Mouse (Mus musculus): ENCODE data around the gene Slc25a17.
A peak's percentile ranks its signal among the peaks of the same experiment; 100 is the strongest.

The Slc25a17 gene

DNA sequence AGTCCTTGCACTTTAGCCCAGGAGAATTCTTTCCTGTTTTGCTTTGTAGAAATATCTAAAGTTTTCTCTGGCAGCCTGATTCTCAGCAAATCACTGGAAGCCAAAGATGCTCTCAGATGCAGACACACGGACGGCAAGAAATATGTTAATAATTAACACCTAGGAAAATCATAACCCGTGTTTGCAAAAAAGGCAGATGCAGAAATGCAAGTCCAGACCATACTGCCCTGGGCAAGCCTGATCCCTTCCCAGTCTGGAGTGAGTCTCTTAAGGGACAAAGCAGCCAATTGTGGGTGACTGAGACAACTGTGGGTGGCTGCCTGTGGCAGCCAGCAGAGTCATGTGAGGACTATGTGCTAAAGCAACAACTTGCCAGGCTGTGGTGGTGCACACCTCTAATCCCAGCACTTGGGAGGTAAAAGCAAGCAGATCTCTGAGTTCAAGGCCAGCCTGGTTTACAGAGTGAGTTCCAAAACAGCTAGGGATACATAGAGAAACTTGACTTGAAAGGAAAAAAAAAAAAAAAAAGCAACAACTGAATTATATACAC is 60.0 kb downstream of the Slc25a17 start:
- no peak for DNase-seq

GRCm38 (mm10) chr15:81299549-81299948 is 61.1 kb downstream of the Slc25a17 start:
- no peak for DNase-seq

DNA sequence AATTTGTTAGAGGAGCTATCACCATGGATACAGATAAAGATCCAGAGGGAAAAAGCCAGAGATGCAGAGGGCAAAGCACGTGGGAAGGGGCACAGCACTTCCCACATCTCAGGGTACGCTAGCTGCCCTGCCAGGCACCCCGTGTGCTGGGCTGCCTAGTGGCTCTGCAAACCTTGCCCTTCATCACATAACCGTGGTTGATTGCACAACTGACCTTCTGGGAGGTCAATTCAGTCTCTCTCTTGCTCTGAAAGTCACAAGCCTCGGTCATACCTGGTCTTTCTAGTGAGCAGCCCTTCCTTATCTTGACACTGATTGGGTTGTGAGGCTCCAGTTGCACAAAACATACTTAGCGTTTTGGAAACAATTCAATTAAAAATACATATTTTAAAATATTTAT is 62.4 kb downstream of the Slc25a17 start:
- DNase-seq: no peak

- no peak for DNase-seq
Observed at GRCm38 (mm10) chr15:81297543-81297942, 63.1 kb downstream of the Slc25a17 start.

DNA sequence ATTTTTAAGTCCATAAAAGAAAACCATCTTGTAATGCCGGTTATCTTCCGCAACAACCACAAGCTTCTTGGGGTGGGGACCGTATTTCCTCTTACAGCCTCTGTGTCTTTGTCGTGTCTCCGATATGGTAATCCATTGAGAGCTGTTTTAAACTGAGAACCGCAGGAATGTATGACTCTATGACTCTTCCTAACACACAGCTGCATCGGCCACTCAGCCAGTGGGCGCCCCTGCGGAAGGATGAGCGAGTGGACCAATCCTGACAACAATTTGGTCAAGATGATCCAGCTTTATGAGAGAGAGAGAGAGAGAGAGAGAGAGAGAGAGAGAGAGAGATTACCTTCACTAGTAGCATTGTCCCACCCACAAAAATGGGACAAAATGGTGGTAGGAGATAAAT is 65.7 kb downstream of the Slc25a17 start:
- DNase-seq: no peak

DNA sequence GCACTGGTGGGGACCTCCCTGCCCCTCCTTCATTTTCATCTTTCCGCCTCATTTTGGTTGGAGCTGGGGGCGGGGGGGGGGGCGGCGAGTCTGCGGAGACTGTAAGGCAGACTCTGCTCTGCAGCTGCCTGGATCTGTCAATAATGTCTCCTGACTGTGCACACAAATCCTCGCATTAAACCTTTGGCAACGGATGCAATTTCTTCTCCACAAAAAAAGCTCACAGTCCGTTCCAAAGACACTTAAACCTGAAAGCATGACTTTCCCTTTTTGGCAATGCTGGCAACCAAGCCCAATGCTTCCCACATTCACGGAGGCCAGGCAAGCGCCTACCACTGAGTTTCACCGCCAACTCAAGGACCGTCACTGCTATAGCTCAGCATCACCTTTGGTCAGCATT is 66.2 kb downstream of the Slc25a17 start:
- no peak for DNase-seq

DNA sequence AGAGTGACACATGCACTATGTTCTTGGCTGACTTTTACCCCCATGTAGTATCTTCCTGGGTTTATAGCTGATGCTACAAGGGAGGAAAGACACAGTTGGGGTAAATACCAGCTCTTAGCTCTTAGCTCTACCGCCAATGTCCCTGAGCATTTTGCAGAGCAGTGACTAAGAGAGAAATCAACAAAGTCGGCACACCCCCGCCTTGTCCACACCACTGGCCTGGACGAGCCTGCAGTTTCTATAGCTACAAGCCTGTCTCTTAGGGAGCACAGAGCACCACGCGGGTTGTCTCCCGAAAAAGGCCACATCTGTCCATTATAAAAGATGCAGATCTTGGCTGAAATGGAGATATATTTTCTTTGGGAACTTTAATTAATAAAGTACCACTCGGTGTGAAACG is 69.9 kb downstream of the Slc25a17 start:
- DNase-seq: no peak

DNA sequence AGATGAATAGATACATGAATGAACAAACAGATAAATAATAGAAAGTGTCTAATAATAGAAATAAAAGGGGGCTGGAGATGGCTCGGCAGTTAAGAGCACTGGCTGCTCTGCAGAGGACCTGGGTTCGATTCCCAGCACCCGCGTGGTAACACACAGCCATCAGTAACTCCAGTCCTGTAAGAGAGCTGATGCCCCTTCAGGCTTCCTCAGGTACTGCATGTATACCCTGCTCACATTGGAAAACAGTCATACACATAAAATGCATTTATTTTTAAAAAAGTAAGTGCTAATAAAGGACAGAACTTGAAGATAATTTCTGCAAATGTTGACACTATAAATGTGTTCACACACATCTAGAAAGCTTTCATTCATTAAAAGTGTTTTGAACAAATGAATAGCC is 70.4 kb downstream of the Slc25a17 start:
- DNase-seq: no peak

- DNase-seq: no peak
Observed at GRCm38 (mm10) chr15:81284121-81284734, 76.4 kb downstream of the Slc25a17 start.

- no peak for DNase-seq
Observed at GRCm38 (mm10) chr15:81278699-81279098, 81.9 kb downstream of the Slc25a17 start.

GRCm38 (mm10) chr15:81277928-81278327 is 82.7 kb downstream of the Slc25a17 start:
- no peak for DNase-seq

GRCm38 (mm10) chr15:81273361-81273760 is 87.3 kb downstream of the Slc25a17 start:
- DNase-seq: peak; percentile 22 to 30

DNA sequence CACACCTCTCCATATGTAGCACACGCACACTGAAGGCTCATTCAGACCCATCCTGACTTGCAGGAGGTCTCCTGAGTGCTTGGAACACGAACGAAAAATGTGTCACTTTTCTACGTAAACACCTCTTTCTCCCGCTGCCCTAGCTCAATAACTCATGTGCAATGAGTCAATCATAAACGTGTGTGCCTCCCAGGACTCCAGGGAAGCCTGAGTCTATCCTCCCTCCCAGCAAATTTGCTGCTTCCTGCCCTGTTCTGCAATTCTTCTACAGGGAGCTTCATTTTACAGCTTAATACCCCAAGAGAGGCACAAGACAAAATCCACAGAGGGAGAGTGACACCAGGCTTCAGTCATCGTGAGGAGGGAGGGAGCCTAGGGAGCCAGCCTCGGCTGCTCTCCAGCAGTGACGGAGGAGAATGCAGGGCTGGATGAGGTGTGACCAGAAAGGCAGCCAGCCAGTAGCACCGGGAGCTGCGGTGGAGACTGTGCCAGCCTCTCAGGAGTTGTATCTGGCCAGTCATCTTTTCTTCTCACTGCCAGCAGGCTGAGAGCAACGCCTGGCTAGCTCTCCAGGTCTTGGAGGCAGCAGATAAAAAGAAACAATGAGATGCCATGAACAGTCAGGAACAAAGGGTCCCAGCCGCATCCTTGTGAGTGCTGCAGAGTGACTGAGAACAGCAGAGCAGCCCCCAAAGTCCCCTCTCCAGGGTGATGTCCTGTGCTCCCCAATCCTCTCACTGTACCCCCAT is 88.1 kb downstream of the Slc25a17 start:
- peak; percentile 43 to 71 for DNase-seq
